In genomic region chr5:105613002-105613401, GRCm38 (mm10) we compare ENCODE assay signal across 17 mouse cellular contexts.
A peak's percentile ranks its signal among the peaks of the same experiment; 100 is the strongest.
DNase-seq lines count a peak whose midpoint lies in the region; ATAC-seq and TF ChIP-seq lines count a peak whose summit lies in the region.
"Had no signal": no experiment of that assay in that cellular context is flagged by ENCODE, and none has a peak within 500 bp of the region (broad histone marks: within the 10 kb centered on the region; RNA-seq: fewer than 3 reads in every experiment).

No protein-coding gene starts in this region.

- DNase-seq in kidney, adult 9 months, result peak; percentile 16
- no peak for DNase-seq in kidney, adult 8-10 months
- peak; percentile 37 for DNase-seq in lung, embryonic 14.5 days
- DNase-seq in lung, adult 2 months, result no peak
- no peak for DNase-seq in MEL (ENCODE audit: low read depth, low spot score)
- peak; percentile 54 for DNase-seq in large intestine, adult 2 months (ENCODE audit: low read depth, low spot score)
- DNase-seq: adrenal gland, adult 8-10 months; adrenal gland, postnatal 36 days; cerebellum, adult 9-10 months; cerebellum, postnatal 25 days; gastrocnemius, postnatal 36 days; heart, adult 11 months; heart, postnatal 36 days had no signal

- no peak overlapping the region for H3K4me2 ChIP-seq in lung, embryonic 14.5 days
- H3K4me2 ChIP-seq: embryonic facial prominence, embryonic 12.5 days; forebrain, embryonic 15.5 days; heart, embryonic 13.5 days had no signal

- no peak for TF ChIP-seq POLR2A in lung, adult 2 months (IDR thresholded peaks at IDR 0.05; ENCODE audit: borderline replicate concordance, extremely low read depth, low read depth, low read length)
- no peak for TF ChIP-seq POLR2A in MEL (IDR thresholded peaks at IDR 0.05; ENCODE audit: control insufficient read depth in 1 of 2, insufficient read depth in 1 of 2, low read depth in 1 of 2, low read length in 2 of 2, poor library complexity in 1 of 2)

- no peaks in the 10 kb centered on the region for H3K9me3 ChIP-seq in lung, embryonic 14.5 days (ENCODE audit: low read depth, low read length)
- no peaks in the 10 kb centered on the region for H3K9me3 ChIP-seq in MEL (replicated peaks; ENCODE audit: insufficient read depth, low read length)
- H3K9me3 ChIP-seq: embryonic facial prominence, embryonic 12.5 days; forebrain, embryonic 15.5 days; heart, embryonic 13.5 days had no signal

- no peak overlapping the region for H3K4me3 ChIP-seq in lung, embryonic 14.5 days (ENCODE audit: low read depth, low read length)
- H3K4me3 ChIP-seq in lung, adult 2 months (replicated peaks; ENCODE audit: extremely low read depth, low read depth, low read length), result no peak overlapping the region
- no peak overlapping the region for H3K4me3 ChIP-seq in MEL (ENCODE audit: control insufficient read depth in 1 of 2, insufficient read depth in 1 of 2, low read depth in 2 of 2, low read length in 2 of 2)
- H3K4me3 ChIP-seq: embryonic facial prominence, embryonic 12.5 days; forebrain, embryonic 15.5 days; heart, embryonic 13.5 days had no signal

- 50% methylated on average over 9 of the region's 9 CpGs for WGBS in lung, embryonic 14.5 days
- 37% methylated on average over 9 of the region's 9 CpGs for WGBS in lung, adult 2 months
- 34% methylated on average over 9 of the region's 9 CpGs for WGBS in large intestine, adult 2 months

- no peak overlapping the region for H3K9ac ChIP-seq in lung, embryonic 14.5 days
- H3K9ac ChIP-seq in MEL (ENCODE audit: control insufficient read depth, low read depth, low read length, poor library complexity, severe bottlenecking), result no peak overlapping the region
- H3K9ac ChIP-seq: embryonic facial prominence, embryonic 12.5 days; forebrain, embryonic 15.5 days; heart, embryonic 13.5 days had no signal

- no peak for ATAC-seq in lung, embryonic 14.5 days (ENCODE audit: insufficient read depth)
- ATAC-seq: forebrain, embryonic 15.5 days had no signal

- H3K79me2 ChIP-seq in MEL (ENCODE audit: control insufficient read depth, insufficient read depth, low read length, poor library complexity), result no peaks in the 10 kb centered on the region

- H3K36me3 ChIP-seq in lung, embryonic 14.5 days (ENCODE audit: insufficient read depth), result peaks cover 8% of the 10 kb centered on the region
- H3K36me3 ChIP-seq in MEL (ENCODE audit: control insufficient read depth in 1 of 2, insufficient read depth in 2 of 2, low read length in 2 of 2), result peaks cover 8 to 9% of the 10 kb centered on the region in 2 experiments; a peak in 3 of 4 replicates

- TF ChIP-seq CTCF in lung, embryonic 14.5 days (IDR thresholded peaks at IDR 0.05; ENCODE audit: low read depth), result no peak
- TF ChIP-seq CTCF in lung, adult 2 months (IDR thresholded peaks at IDR 0.05; ENCODE audit: insufficient read depth, low read length), result no peak
- TF ChIP-seq CTCF in MEL (IDR thresholded peaks at IDR 0.05 in 2 of 3, conservative IDR thresholded peaks at IDR 0.05 in 1 of 3; ENCODE audit: control insufficient read depth in 1 of 3, insufficient read depth in 1 of 3, low read depth in 2 of 3, low read length in 3 of 3, poor library complexity in 1 of 3, severe bottlenecking in 1 of 3), result no peak

- no peaks in the 10 kb centered on the region for H3K27me3 ChIP-seq in lung, embryonic 14.5 days (ENCODE audit: insufficient read depth, low read length)
- H3K27me3 ChIP-seq in MEL (ENCODE audit: control insufficient read depth in 1 of 2, insufficient read depth in 2 of 2, low read length in 2 of 2), result no peaks in the 10 kb centered on the region
- H3K27me3 ChIP-seq: CH12.LX; embryonic facial prominence, embryonic 12.5 days; forebrain, embryonic 15.5 days; heart, embryonic 13.5 days had no signal

- no peak overlapping the region for H3K27ac ChIP-seq in lung, embryonic 14.5 days (ENCODE audit: low read depth)
- H3K27ac ChIP-seq in MEL (ENCODE audit: control insufficient read depth, low read depth, low read length), result no peak overlapping the region
- H3K27ac ChIP-seq: embryonic facial prominence, embryonic 12.5 days; forebrain, embryonic 15.5 days; heart, embryonic 13.5 days had no signal

- 0 out of 4 replicates have a peak, but pooled peaks of 1 of the 2 experiments have one; percentile 10 for TF ChIP-seq EP300 in MEL (IDR thresholded peaks at IDR 0.05; ENCODE audit: low read depth in 1 of 2, low read length in 2 of 2)

- TF ChIP-seq RAD21 in MEL (IDR thresholded peaks at IDR 0.05; ENCODE audit: low read depth, low read length), result no peak

- H3K4me1 ChIP-seq in lung, embryonic 14.5 days (ENCODE audit: insufficient read depth), result 0 out of 2 replicates have a peak, but pooled peaks cover 5% of the 10 kb centered on the region
- peaks cover 11% of the 10 kb centered on the region for H3K4me1 ChIP-seq in lung, adult 2 months (ENCODE audit: control insufficient read depth, insufficient read depth, low read length)
- H3K4me1 ChIP-seq in MEL (ENCODE audit: control insufficient read depth in 1 of 2, insufficient read depth in 2 of 2, low read length in 2 of 2), result peaks cover 4 to 8% of the 10 kb centered on the region in 2 experiments
- H3K4me1 ChIP-seq: forebrain, embryonic 15.5 days had no signal

TF ChIP-seq in MEL, 35 proteins besides CTCF, POLR2A, EP300 and RAD21:
- no peak for TF ChIP-seq ZMIZ1 (IDR thresholded peaks at IDR 0.05; ENCODE audit: low read depth, low read length)
- TF ChIP-seq POLR2AphosphoS2 (IDR thresholded peaks at IDR 0.05; ENCODE audit: low read length), result 0 out of 2 replicates have a peak, but pooled peaks have one; percentile 0

Comparison
In these comparisons a context has a peak if more than half of its experiments do, and no peak if none do; other contexts are left out.
1. DNase-seq: peak in kidney, adult 9 months (single experiment), lung, embryonic 14.5 days (single experiment) and large intestine, adult 2 months (single experiment); none in kidney, adult 8-10 months (0 of 2), lung, adult 2 months (single experiment) and MEL (single experiment).